Mouse (Mus musculus) embryonic facial prominence, embryonic 11.5 days (tissue): ENCODE measurements at regions not wholly inside any gene's neighbourhood (a gene's known extent, or its start where the extent isn't known, plus 50 kb on each side); places are given as distances from the start of the nearest gene placed in this dataset.

Experiments used
- ATAC-seq: fragments of 200-750 bp; cut with Nextera tagmentation; replicated peaks from 2 replicates; pipeline ENCODE4 v1.8.0; 2017; ENCODE audit warnings: low read depth; ENCODE audit not compliant: insufficient number of reproducible peaks, low FRiP score, low TSS enrichment
- DNase-seq: peaks from one replicate; pipeline ENCODE4 v3.0.0-alpha.2; 2015; ENCODE audit warnings: low spot score
- H3K27ac ChIP-seq: fragments of 300-500 bp; sonication (generic); replicated peaks from 2 replicates; pipeline ENCODE4 v1.5.1; 2014; ENCODE audit warnings: mild to moderate bottlenecking, low read depth, low read length, control low read depth
- H3K27me3 ChIP-seq: fragments of 300-500 bp; sonication (generic); 2 replicates; pipeline ENCODE4 v1.6.1; 2014; ENCODE audit warnings: mild to moderate bottlenecking, low read length, moderate library complexity, mixed read lengths; ENCODE audit not compliant: control insufficient read depth, insufficient read depth
- H3K36me3 ChIP-seq: fragments of 300-500 bp; sonication (generic); replicated peaks from 2 replicates; pipeline ENCODE4 v1.6.1; 2014; ENCODE audit warnings: low read depth, mild to moderate bottlenecking, low read length, moderate library complexity, mixed read lengths; ENCODE audit not compliant: control insufficient read depth, insufficient read depth
- H3K4me1 ChIP-seq: fragments of 300-500 bp; sonication (generic); 2 replicates; pipeline ENCODE4 v1.6.1; 2014; ENCODE audit warnings: low read length, mixed read lengths; ENCODE audit not compliant: control insufficient read depth, insufficient read depth
- H3K4me2 ChIP-seq: fragments of 300-500 bp; sonication (generic); 2 replicates; pipeline ENCODE4 v1.6.1; 2014; ENCODE audit warnings: low read depth, mild to moderate bottlenecking, control low read depth, low read length, moderate library complexity
- H3K4me3 ChIP-seq: fragments of 300-500 bp; sonication (generic); 2 replicates; pipeline ENCODE4 v1.5.1; 2014; ENCODE audit warnings: low read depth, low read length, control low read depth
- H3K9ac ChIP-seq: fragments of 300-500 bp; sonication (generic); replicated peaks from 2 replicates; pipeline ENCODE4 v1.6.1; 2014; ENCODE audit warnings: mild to moderate bottlenecking, control low read depth, low read length
- H3K9me3 ChIP-seq: fragments of 300-500 bp; sonication (generic); replicated peaks from 2 replicates; pipeline ENCODE4 v1.6.1; 2016; ENCODE audit warnings: mild to moderate bottlenecking, low read length, inconsistent platforms, mixed read lengths; ENCODE audit not compliant: control insufficient read depth
- WGBS: fragments of 180-500 bp; shearing (Covaris S2); extraction: QIAGEN DNeasy Blood & Tissue Kit; methylation state at CpG from one replicate; pipeline ENCODE4 v1.1.7; 2014; 5-methylcytosine and 5-hydroxymethylcytosine counted together

DNA sequence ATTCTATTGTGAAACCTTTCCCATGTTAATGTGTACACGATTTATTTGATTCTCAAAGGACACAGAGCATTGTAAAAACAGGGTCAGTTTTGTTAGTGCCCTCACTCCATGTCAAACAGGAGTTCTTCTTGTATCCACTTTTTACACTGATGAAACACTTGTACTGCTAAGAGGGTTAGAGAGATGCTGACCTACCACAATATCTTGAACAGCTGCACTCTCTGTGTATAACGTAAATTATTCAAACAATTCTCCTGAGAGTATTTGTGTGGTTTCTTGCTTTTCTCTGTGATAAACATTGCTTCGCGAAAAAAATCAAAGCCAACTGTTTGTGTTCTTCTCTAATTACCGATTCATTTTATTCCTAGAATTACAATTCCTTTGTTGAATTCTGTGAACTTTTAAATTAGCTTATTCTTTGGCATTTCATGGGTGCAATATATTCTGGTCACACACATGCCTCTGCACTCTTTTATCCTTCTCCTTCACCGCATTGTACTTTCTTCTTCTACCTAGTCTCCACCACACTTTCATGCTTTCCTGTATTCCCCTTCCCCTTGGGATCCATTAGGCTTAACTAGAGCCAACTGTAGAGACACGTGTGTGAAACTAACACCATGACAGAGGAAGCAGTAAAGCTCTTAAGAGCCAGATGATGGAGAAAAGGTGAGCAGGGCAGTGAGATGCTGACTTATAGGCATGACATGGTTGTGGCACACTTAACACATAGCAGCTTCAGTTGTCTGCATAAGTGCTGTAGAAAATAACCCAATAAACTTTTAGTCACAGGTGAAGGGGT, 281.4 kb downstream of the Otol1 start:
- H3K4me3 ChIP-seq: no peak overlapping the region
- no peak overlapping the region for H3K9ac ChIP-seq
- no peaks in the 10 kb centered on the region for H3K36me3 ChIP-seq
- H3K27me3 ChIP-seq: no peaks in the 10 kb centered on the region
- peak; percentile 23; the same call in 1 of the 2 replicates for ATAC-seq
- H3K4me2 ChIP-seq: no peak overlapping the region
- no peaks in the 10 kb centered on the region for H3K4me1 ChIP-seq
- DNase-seq: peak; percentile 19
- H3K9me3 ChIP-seq: no peaks in the 10 kb centered on the region
- no peak overlapping the region for H3K27ac ChIP-seq
- WGBS: 60% methylated on average over 7 of the region's 7 CpGs

GRCm38 (mm10) chr3:70307556-70307955, 300.1 kb downstream of the Otol1 start:
- Histone ChIP-seq H3K36me3 (no peaks in the 10 kb centered on the region), H3K27ac (no peak overlapping the region), H3K4me1 (no peaks in the 10 kb centered on the region), H3K4me3 (no peak overlapping the region), H3K9ac (no peak overlapping the region), H3K4me2 (no peak overlapping the region), H3K9me3 (no peaks in the 10 kb centered on the region), H3K27me3 (no peaks in the 10 kb centered on the region)
- WGBS: 88% methylated on average over 1 of the region's 1 CpGs
- ATAC-seq (no peak), DNase-seq (no peak)

DNA sequence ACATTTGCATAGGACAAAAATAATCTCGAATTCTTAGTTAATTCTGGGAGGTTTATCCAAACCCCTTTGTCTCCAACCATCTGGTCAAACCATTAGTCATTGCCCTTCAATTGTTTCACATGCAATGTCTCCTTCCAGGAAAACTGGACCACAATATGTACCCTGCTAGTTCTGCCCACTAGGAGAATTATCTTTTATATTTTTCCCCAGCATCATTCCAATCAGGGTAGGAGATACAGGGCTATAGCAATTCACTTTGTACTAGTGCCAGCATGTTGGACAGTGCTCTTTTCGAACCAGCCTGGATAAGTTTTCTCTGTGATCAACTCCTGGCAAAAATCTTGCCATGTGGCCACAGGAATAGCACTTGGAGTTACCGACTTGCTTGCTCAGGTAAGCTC, 300.6 kb downstream of the Otol1 start:
- H3K4me1 ChIP-seq: no peaks in the 10 kb centered on the region
- no peaks in the 10 kb centered on the region for H3K9me3 ChIP-seq
- H3K4me3 ChIP-seq: no peak overlapping the region
- H3K4me2 ChIP-seq: no peak overlapping the region
- H3K27ac ChIP-seq: no peak overlapping the region
- 80% methylated on average over 3 of the region's 3 CpGs for WGBS
- DNase-seq: no peak
- no peak for ATAC-seq
- no peaks in the 10 kb centered on the region for H3K27me3 ChIP-seq
- H3K9ac ChIP-seq: no peak overlapping the region
- H3K36me3 ChIP-seq: no peaks in the 10 kb centered on the region

DNA sequence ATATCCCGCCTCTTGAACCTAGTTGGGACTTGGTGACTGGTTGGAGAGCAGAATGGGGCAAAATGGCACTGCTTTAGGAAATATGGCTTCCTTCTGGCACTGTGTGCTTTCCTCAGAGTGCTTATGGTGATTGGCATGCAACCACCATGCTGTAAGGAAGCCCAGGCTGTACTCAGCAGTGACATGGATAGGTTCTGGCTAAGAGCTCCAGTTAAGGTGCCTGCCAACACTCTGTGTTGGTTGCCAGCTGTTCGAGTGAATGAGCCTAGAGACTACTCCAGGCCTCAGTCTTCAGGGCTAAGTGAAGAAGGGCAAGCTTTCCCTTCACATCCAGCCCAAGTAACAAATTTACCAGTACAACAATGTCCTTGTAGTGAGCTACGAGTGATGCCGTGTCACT, 301.9 kb downstream of the Otol1 start:
- no peak for DNase-seq
- H3K4me2 ChIP-seq: no peak overlapping the region
- WGBS: 88% methylated on average over 4 of the region's 4 CpGs

GRCm38 (mm10) chr3:70311055-70311454, 303.6 kb downstream of the Otol1 start:
- Histone ChIP-seq H3K4me3 (no peak overlapping the region), H3K27ac (no peak overlapping the region), H3K9me3 (no peaks in the 10 kb centered on the region), H3K36me3 (no peaks in the 10 kb centered on the region), H3K27me3 (no peaks in the 10 kb centered on the region), H3K4me1 (no peaks in the 10 kb centered on the region), H3K4me2 (no peak overlapping the region), H3K9ac (no peak overlapping the region)
- ATAC-seq (no peak), DNase-seq (no peak)

More for the DNA sequence above, 301.9 kb downstream of the Otol1 start:
- Histone ChIP-seq H3K4me1 (no peaks in the 10 kb centered on the region), H3K9ac (no peak overlapping the region), H3K27me3 (no peaks in the 10 kb centered on the region), H3K36me3 (no peaks in the 10 kb centered on the region), H3K9me3 (no peaks in the 10 kb centered on the region), H3K27ac (no peak overlapping the region), H3K4me3 (no peak overlapping the region)
- ATAC-seq: no peak

DNA sequence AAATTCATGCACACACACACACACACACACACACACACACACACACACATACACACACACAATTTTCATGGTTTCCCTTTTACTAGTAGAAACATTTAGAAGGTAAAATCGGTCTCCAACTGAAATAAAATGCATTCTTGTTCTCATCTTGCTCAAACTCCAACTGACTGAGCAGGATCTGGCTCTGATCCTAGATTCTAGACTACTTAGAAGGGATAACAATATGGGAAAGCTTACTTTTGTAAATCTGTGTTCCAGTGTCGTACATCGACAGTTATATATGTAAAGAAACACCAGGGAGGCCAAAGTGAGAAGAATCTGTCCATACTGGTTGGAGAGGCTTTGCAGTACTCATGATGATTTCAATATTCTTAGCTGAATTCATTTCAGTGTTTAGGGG, 304.6 kb downstream of the Otol1 start:
- H3K36me3 ChIP-seq: no peaks in the 10 kb centered on the region
- no peaks in the 10 kb centered on the region for H3K27me3 ChIP-seq
- H3K4me3 ChIP-seq: no peak overlapping the region
- no peaks in the 10 kb centered on the region for H3K9me3 ChIP-seq
- no peak overlapping the region for H3K9ac ChIP-seq
- no peaks in the 10 kb centered on the region for H3K4me1 ChIP-seq
- no peak overlapping the region for H3K27ac ChIP-seq
- ATAC-seq: no peak
- WGBS: 91% methylated on average over 3 of the region's 3 CpGs
- no peak for DNase-seq
- H3K4me2 ChIP-seq: no peak overlapping the region

DNA sequence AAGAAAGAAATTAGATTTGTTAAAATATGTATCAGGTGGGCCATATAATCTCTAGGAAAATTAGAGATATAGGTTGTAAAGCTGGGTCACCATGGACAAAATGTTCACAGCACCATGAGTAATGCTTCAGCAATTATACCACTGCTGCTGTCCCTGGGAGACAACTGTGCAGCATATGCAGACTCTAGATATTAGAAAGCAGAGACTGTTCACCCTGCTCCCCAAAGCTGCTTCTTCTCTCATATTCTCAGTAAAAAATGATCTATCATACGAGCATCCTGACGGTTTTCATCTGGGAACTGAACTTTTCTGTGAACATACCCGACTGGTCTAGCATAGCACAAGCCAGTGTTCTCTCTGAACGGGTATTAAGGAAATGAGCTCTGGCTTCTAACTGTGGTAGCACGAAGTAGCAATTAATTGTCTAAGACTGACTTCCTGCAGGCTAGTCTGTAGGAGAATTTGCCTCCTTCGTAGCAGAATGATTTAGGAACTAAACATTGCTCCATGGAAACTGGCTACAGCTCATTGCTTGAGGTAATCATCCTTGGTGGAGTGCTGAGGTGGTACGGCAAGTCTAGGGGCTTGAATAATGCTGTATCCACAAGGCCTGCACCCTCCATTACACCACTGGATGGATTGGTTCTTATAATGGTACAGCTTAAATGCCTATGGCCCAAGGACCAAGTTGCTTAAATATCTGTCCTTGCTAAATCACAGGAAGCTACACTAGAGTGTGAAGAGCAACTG, 305.9 kb downstream of the Otol1 start:
- no peak for DNase-seq
- Histone ChIP-seq H3K4me1 (no peaks in the 10 kb centered on the region), H3K9me3 (no peaks in the 10 kb centered on the region), H3K27ac (no peak overlapping the region), H3K9ac (no peak overlapping the region), H3K27me3 (no peaks in the 10 kb centered on the region), H3K36me3 (no peaks in the 10 kb centered on the region), H3K4me2 (no peak overlapping the region), H3K4me3 (no peak overlapping the region)
- WGBS: 77% methylated on average over 7 of the region's 7 CpGs
- ATAC-seq: no peak

DNA sequence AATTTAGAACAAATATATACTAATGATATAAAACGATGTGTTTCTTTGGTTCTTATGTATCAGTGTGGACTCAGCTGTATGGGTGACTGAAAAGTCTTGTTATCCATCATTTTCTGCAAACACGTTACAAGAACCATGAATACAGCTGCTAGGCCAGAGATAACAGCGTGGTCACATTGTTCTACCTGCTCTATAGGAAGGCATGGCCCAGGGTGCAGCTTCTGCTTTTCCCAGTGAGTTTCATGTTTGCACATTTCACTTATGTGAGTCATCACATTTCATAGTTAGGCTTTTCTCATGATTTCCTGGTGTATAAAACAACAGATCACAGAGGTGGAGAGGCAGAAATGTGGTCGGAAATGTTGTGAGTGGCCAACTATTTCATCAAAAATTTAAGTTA, 306.8 kb downstream of the Otol1 start:
- Histone ChIP-seq H3K4me2 (no peak overlapping the region), H3K27me3 (no peaks in the 10 kb centered on the region), H3K27ac (no peak overlapping the region), H3K36me3 (no peaks in the 10 kb centered on the region), H3K4me3 (no peak overlapping the region), H3K9ac (no peak overlapping the region), H3K4me1 (no peaks in the 10 kb centered on the region), H3K9me3 (no peaks in the 10 kb centered on the region)
- ATAC-seq (no peak), DNase-seq (no peak)
- 84% methylated on average over 4 of the region's 4 CpGs for WGBS
